Mouse (Mus musculus) ES-Bruce4 (cell line): Measurements from ENCODE around the gene Paqr8.

Source experiments
- CTCF ChIP-seq: IDR thresholded peaks from one replicate; pipeline ENCODE4 v1.8.1; 2011; ENCODE audit warnings: low read depth, low read length
- EP300 ChIP-seq: IDR thresholded peaks from 2 replicates; pipeline ENCODE4 v1.6.1; 2011; ENCODE audit warnings: low read depth, low read length; ENCODE audit not compliant: insufficient read depth
- POLR2A ChIP-seq: IDR thresholded peaks from one replicate; pipeline ENCODE4 v1.8.1; 2011; ENCODE audit warnings: low read length; ENCODE audit not compliant: insufficient read depth

DNA sequence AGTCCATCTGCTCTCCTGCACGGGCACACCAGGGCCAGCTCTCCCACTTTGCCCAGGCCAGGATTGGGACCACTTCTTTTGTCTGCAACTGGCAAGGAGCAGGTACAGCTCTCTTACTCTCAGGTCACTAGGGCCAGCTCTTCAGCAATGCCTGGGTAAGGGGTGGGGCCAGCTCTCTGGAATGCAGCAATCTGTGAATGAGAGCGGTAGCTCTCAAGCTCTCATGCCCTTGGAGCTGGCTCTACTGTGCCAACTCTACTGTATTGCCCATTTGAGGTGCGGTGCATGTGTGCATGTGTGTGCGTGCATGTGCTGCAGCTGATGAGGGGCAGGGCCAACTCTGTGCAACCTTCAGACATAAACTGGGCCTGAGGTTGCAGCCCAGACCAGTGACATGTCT, 11.0 kb upstream of the Paqr8 start:
- TF ChIP-seq CTCF (no peak), POLR2A (no peak), EP300 (no peak)
